Mouse (Mus musculus): Measurements from ENCODE around the gene Chd9. TPM values are rescaled to one million over a fixed set of nuclear protein-coding genes. Genes with fewer than 3 reads are reported as not detected.

Chd9 gene
- polyA plus RNA-seq, 1 experiment from 2014 or later, result 44.7 TPM

DNA sequence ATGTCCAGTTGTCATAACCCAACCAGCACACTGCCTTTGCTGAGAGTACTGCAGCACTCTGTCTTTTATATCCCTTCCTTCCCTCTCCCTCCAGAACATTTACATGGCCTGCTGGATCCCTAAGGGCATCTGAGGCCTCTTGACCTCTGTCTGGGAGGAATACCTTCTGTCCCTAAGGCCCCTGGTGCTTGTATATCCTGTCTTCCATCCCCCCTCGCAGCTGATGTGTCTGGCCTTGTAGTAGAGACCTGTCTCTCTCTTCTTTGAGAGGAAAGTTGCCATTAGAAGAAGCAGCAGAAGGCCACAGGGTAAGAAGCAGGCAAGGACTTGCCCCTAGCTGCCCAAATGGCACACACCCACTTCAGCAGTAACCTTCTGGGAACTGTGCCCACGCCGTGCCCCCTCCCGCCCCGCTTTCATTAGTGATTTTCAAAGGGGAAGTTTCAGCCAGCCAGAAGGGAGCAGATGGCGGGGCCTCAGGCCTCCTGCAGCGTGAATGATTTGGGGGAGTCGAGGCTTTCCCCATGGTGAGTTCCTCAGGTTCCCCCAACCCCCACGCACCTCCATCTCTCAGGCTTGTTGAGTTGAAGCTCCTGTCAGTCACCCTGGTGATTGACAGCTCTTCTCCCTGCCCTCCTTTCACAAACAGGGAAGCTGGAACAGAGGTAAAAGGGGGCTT, 33.3 kb downstream of the Chd9 start:
- no peaks in the 10 kb centered on the region for H3K27me3 ChIP-seq (ENCODE audit: control insufficient read depth, insufficient read depth, low read length)
- no peak overlapping the region for H3K9ac ChIP-seq (ENCODE audit: low read depth, low read length)
- 0 out of 2 replicates have a peak, but pooled peaks have one; percentile 8 for ATAC-seq (replicated peaks; ENCODE audit: insufficient number of reproducible peaks, low FRiP score, low TSS enrichment)
- H3K9me3 ChIP-seq (replicated peaks; ENCODE audit: control insufficient read depth, low read length), result no peaks in the 10 kb centered on the region
- peaks cover 14% of the 10 kb centered on the region for H3K4me1 ChIP-seq (ENCODE audit: control insufficient read depth, insufficient read depth, low read length)
- WGBS (ENCODE audit: insufficient replicate concordance), result 14% methylated on average over 9 of the region's 9 CpGs
- H3K36me3 ChIP-seq (ENCODE audit: control insufficient read depth, insufficient read depth, low read length), result no peaks in the 10 kb centered on the region
- no peak overlapping the region for H3K4me3 ChIP-seq (ENCODE audit: low read depth, low read length)
- peak overlapping the region; percentile 65 for H3K27ac ChIP-seq (ENCODE audit: low read depth, low read length)
- peak overlapping the region; percentile 24 for H3K4me2 ChIP-seq

DNA sequence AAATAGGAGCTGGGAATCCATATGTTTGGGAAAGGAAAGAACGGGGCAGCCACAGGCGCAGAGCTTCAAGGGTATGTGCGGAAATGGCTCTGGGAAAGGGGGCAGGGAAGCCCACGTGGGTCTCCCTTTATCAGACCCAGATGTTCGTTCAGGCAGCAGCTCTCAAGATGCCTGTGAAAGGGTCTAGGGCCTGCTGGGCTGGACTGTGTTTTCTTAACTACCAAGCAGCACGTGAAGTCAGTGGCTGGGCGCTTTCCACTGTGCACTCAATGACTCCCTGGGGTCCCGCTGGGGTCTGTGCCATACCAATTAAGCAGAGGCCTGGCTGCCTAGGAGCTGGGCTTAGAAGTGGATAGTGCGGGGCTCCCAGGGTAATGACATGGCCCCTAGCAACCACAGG, 33.9 kb downstream of the Chd9 start:
- Histone ChIP-seq H3K4me2 (peak overlapping the region; percentile 24), H3K27me3 (ENCODE audit: control insufficient read depth, insufficient read depth, low read length) (no peaks in the 10 kb centered on the region), H3K9me3 (replicated peaks; ENCODE audit: control insufficient read depth, low read length) (no peaks in the 10 kb centered on the region), H3K36me3 (ENCODE audit: control insufficient read depth, insufficient read depth, low read length) (no peaks in the 10 kb centered on the region), H3K27ac (ENCODE audit: low read depth, low read length) (peak overlapping the region; percentile 65), H3K9ac (ENCODE audit: low read depth, low read length) (no peak overlapping the region), H3K4me1 (ENCODE audit: control insufficient read depth, insufficient read depth, low read length) (peaks cover 14% of the 10 kb centered on the region), H3K4me3 (ENCODE audit: low read depth, low read length) (no peak overlapping the region)
- ATAC-seq (replicated peaks; ENCODE audit: insufficient number of reproducible peaks, low FRiP score, low TSS enrichment), result peak; percentile 81
- WGBS (ENCODE audit: insufficient replicate concordance), result 4% methylated on average over 9 of the region's 9 CpGs

DNA sequence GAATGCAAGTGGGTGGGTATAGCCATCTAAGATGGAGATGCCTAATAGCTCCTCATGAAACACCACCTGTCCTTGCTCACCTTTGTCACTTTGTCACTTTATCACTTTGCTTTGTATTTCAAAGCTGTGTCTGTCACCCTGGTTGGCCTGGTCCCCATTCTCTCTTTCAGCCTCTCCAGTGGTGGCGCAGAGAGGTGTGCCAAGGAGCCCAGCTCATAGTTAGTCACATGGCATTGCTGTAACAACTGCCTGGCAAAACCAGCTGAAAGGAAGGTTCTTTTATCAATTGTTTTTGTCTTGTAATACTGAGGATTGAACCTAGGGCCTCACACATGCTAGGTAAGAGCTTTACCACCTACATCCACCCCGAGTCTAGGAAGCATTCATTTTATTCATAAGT, 38.9 kb downstream of the Chd9 start:
- Histone ChIP-seq H3K4me1 (ENCODE audit: control insufficient read depth, insufficient read depth, low read length) (peaks cover 19% of the 10 kb centered on the region), H3K9me3 (replicated peaks; ENCODE audit: control insufficient read depth, low read length) (no peaks in the 10 kb centered on the region), H3K4me2 (no peak overlapping the region), H3K9ac (ENCODE audit: low read depth, low read length) (no peak overlapping the region), H3K4me3 (ENCODE audit: low read depth, low read length) (no peak overlapping the region), H3K27ac (ENCODE audit: low read depth, low read length) (no peak overlapping the region), H3K27me3 (ENCODE audit: control insufficient read depth, insufficient read depth, low read length) (0 out of 2 replicates have a peak, but pooled peaks cover 3% of the 10 kb centered on the region), H3K36me3 (ENCODE audit: control insufficient read depth, insufficient read depth, low read length) (no peaks in the 10 kb centered on the region)
- 83% methylated on average over 2 of the region's 2 CpGs for WGBS (ENCODE audit: insufficient replicate concordance)
- no peak for ATAC-seq (replicated peaks; ENCODE audit: insufficient number of reproducible peaks, low FRiP score, low TSS enrichment)

DNA sequence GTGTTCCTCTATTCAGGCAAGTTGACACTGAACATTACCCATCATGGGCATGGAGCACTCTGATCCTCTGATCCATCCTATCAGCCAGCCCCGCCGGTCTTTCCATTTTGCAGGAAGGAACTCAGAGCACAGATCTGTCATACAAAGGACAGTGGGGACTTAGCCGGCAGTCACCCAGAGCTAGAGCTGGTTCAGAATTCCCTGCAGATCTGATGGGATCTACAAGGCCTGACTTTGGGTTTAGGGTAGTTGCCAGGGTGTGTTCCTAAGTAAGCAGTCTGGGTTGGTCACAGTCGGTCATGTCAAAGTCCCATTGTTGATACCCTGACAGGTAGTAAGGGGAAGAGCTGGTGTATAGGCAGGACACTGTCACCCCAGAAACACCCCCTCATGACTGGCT, 39.8 kb downstream of the Chd9 start:
- 0 out of 2 replicates have a peak, but pooled peaks cover 3% of the 10 kb centered on the region for H3K27me3 ChIP-seq (ENCODE audit: control insufficient read depth, insufficient read depth, low read length)
- H3K4me3 ChIP-seq (ENCODE audit: low read depth, low read length), result no peak overlapping the region
- no peak for ATAC-seq (replicated peaks; ENCODE audit: insufficient number of reproducible peaks, low FRiP score, low TSS enrichment)
- H3K9ac ChIP-seq (ENCODE audit: low read depth, low read length), result no peak overlapping the region
- no peaks in the 10 kb centered on the region for H3K9me3 ChIP-seq (replicated peaks; ENCODE audit: control insufficient read depth, low read length)
- no peak overlapping the region for H3K4me2 ChIP-seq
- 82% methylated on average over 4 of the region's 4 CpGs for WGBS (ENCODE audit: insufficient replicate concordance)
- no peak overlapping the region for H3K27ac ChIP-seq (ENCODE audit: low read depth, low read length)
- H3K36me3 ChIP-seq (ENCODE audit: control insufficient read depth, insufficient read depth, low read length), result 0 out of 2 replicates have a peak, but pooled peaks cover 2% of the 10 kb centered on the region
- peaks cover 13% of the 10 kb centered on the region for H3K4me1 ChIP-seq (ENCODE audit: control insufficient read depth, insufficient read depth, low read length)

DNA sequence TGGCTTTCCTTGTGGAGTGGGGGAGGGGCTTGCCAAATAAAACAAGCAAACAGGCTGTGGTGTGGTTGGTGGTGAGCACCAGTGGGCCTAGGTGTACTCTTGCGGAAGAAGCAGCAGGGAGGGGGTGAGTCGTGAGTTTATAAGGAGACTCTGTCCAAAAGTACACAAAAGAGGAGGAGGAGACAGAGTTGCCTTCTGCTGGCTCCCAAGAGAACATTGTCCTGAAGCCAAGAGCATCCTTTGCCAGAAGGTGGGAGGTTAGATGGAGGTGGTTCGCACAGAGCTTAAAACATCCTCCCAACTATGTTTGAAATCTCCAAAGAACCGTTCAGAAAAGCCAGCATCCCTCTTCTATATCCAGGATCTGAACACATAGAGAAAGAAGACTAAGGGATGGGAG, 40.2 kb downstream of the Chd9 start:
- H3K27ac ChIP-seq (ENCODE audit: low read depth, low read length), result no peak overlapping the region
- no peak overlapping the region for H3K4me2 ChIP-seq
- ATAC-seq (replicated peaks; ENCODE audit: insufficient number of reproducible peaks, low FRiP score, low TSS enrichment), result no peak
- 0 out of 2 replicates have a peak, but pooled peaks cover 2% of the 10 kb centered on the region for H3K36me3 ChIP-seq (ENCODE audit: control insufficient read depth, insufficient read depth, low read length)
- peaks cover 13% of the 10 kb centered on the region for H3K4me1 ChIP-seq (ENCODE audit: control insufficient read depth, insufficient read depth, low read length)
- no peak overlapping the region for H3K9ac ChIP-seq (ENCODE audit: low read depth, low read length)
- 76% methylated on average over 4 of the region's 4 CpGs for WGBS (ENCODE audit: insufficient replicate concordance)
- no peak overlapping the region for H3K4me3 ChIP-seq (ENCODE audit: low read depth, low read length)
- H3K27me3 ChIP-seq (ENCODE audit: control insufficient read depth, insufficient read depth, low read length), result 0 out of 2 replicates have a peak, but pooled peaks cover 3% of the 10 kb centered on the region
- H3K9me3 ChIP-seq (replicated peaks; ENCODE audit: control insufficient read depth, low read length), result no peaks in the 10 kb centered on the region

DNA sequence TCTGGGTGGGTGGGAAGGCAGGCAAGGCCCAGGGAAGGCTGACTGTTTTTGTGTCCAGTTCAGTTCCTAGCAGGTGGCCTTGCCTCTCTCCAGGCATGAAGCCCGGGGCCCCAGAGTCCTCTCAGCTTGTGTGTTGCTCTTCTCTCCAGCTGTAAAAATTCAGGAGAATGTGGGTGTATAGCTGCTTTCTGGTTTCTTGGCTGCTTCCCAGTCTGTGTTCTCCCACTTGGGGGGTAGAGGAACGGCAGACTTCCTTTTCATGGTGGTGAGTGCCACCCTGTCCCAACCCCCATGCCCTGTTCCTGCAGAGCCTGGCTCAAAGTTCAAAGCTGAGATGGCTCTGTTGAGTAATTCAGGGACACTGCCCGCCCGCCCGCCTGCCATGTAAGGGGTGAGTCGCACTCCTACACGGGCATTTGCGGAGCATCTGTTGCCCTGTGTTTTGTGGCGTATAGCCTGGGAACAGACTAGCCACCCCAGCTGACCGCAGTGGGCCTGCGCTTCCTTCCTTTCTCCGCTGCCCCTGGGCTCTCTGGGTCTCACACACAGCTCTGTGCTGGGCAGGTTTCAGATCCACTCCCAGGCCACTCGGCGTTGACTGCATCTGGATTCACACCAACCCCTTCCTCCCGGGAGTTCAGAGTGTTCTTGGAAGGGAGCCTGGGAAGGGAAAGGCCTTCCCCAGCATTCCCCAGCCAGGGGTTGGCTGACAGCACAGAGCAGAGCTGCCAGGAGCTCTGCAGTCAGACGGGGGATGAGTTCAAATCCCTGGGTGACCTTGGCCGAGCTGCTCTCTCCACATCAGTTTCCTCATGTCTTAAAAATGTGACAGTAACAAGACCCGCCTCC, 41.1 kb downstream of the Chd9 start:
- H3K4me1 ChIP-seq (ENCODE audit: control insufficient read depth, insufficient read depth, low read length), result peaks cover 13% of the 10 kb centered on the region
- no peak overlapping the region for H3K4me2 ChIP-seq
- no peak overlapping the region for H3K4me3 ChIP-seq (ENCODE audit: low read depth, low read length)
- WGBS (ENCODE audit: insufficient replicate concordance), result 38% methylated on average over 18 of the region's 18 CpGs
- ATAC-seq (replicated peaks; ENCODE audit: insufficient number of reproducible peaks, low FRiP score, low TSS enrichment), result peak; percentile 37; the same call in 1 of the 2 replicates
- H3K36me3 ChIP-seq (ENCODE audit: control insufficient read depth, insufficient read depth, low read length), result 0 out of 2 replicates have a peak, but pooled peaks cover 2% of the 10 kb centered on the region
- H3K27me3 ChIP-seq (ENCODE audit: control insufficient read depth, insufficient read depth, low read length), result 0 out of 2 replicates have a peak, but pooled peaks cover 3% of the 10 kb centered on the region
- H3K9ac ChIP-seq (ENCODE audit: low read depth, low read length), result no peak overlapping the region
- 0 out of 2 replicates have a peak overlapping the region, but pooled peaks have one; percentile 12 for H3K27ac ChIP-seq (ENCODE audit: low read depth, low read length)
- no peaks in the 10 kb centered on the region for H3K9me3 ChIP-seq (replicated peaks; ENCODE audit: control insufficient read depth, low read length)

DNA sequence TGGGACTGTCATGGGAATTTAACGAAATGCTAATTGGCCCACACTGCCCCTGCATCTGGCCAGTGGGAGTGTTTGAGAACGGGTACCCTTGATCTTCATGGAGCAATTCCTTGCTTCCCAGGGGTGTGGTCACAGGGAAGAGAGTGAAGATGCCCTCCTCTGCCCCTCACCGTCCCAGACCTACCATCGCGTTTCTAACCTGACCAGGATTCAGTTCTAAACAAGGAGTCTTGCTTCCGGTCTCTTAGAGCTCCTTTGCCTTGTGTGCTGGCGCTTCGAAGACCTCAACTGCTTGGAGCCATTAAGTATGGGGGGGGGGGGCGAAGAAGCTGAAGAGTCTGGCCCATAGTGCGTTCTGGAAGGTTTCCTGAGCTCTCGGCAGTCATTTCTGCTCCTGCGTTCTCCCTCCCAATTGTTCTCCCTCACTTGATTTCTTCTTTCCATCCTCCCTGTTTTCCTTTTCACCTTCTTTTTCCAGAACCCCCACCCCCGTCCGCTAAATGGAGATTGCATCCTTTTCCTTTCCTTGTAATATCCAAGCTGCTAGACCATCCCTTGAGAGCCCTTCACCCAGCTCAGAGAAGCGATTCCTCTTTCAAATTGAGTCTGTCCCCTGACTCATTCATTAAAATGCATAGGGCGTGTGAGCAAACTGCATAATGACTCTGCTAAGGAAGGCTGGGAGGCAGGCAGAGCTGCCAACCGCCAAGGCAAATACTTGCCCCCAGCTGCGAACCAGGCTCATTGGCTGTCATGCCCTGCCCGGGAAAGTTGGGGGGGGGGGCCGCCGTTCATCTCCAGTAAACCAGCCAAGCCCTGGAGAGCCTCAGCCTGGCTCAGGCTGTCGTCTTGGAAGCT, 42.0 kb downstream of the Chd9 start:
- ATAC-seq (replicated peaks; ENCODE audit: insufficient number of reproducible peaks, low FRiP score, low TSS enrichment), result no peak
- peaks cover 13% of the 10 kb centered on the region for H3K4me1 ChIP-seq (ENCODE audit: control insufficient read depth, insufficient read depth, low read length)
- H3K27me3 ChIP-seq (ENCODE audit: control insufficient read depth, insufficient read depth, low read length), result 0 out of 2 replicates have a peak, but pooled peaks cover 3% of the 10 kb centered on the region
- H3K9me3 ChIP-seq (replicated peaks; ENCODE audit: control insufficient read depth, low read length), result no peaks in the 10 kb centered on the region
- no peak overlapping the region for H3K9ac ChIP-seq (ENCODE audit: low read depth, low read length)
- H3K4me3 ChIP-seq (ENCODE audit: low read depth, low read length), result no peak overlapping the region
- 12% methylated on average over 22 of the region's 22 CpGs for WGBS (ENCODE audit: insufficient replicate concordance)
- H3K36me3 ChIP-seq (ENCODE audit: control insufficient read depth, insufficient read depth, low read length), result 0 out of 2 replicates have a peak, but pooled peaks cover 2% of the 10 kb centered on the region
- H3K4me2 ChIP-seq, result peak overlapping the region; percentile 33
- H3K27ac ChIP-seq (ENCODE audit: low read depth, low read length), result no peak overlapping the region
